Mouse (Mus musculus): Measurements from ENCODE around the gene Fgfr2. TPM values are rescaled to one million over a fixed set of nuclear protein-coding genes. Genes with fewer than 3 reads are reported as not detected.

Fgfr2 gene
- polyA plus RNA-seq, 1 experiment from 2014 or later, result 34.1 TPM

DNA sequence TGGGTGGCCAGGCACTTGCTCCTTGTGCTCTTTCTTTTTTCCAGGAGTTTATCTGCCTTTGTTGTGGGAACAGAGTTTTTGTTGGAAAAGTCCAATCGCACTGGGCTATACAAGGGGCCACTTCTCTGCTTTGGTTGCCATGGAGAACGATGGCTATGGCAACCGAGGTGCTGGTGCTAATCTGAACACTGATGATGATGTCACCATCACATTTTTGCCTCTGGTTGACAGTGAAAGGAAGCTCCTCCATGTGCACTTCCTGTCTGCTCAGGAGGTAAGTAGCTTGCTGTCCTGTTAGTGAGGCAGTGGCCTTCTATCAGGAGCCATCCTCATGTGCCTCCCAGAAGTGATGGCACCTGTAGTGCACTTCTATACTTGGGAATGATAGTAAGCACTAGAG lies 140.5 kb downstream of the Fgfr2 start:
- H3K27me3 ChIP-seq (replicated peaks), result no peaks in the 10 kb centered on the region
- H3K36me3 ChIP-seq, result peaks cover 49% of the 10 kb centered on the region
- no peak overlapping the region for H3K4me3 ChIP-seq
- H3K9ac ChIP-seq, result no peak overlapping the region
- no peak overlapping the region for H3K27ac ChIP-seq (ENCODE audit: poor library complexity, severe bottlenecking)
- no peak overlapping the region for H3K4me2 ChIP-seq
- peak; percentile 51; the same call in 1 of the 2 replicates for ATAC-seq (ENCODE audit: insufficient number of reproducible peaks, low FRiP score)
- 52% methylated on average over 3 of the region's 3 CpGs for WGBS
- H3K9me3 ChIP-seq (replicated peaks), result peaks cover 3% of the 10 kb centered on the region; the same call in 1 of the 2 replicates
- H3K4me1 ChIP-seq (replicated peaks), result peaks cover 4% of the 10 kb centered on the region; the same call in 1 of the 2 replicates

DNA sequence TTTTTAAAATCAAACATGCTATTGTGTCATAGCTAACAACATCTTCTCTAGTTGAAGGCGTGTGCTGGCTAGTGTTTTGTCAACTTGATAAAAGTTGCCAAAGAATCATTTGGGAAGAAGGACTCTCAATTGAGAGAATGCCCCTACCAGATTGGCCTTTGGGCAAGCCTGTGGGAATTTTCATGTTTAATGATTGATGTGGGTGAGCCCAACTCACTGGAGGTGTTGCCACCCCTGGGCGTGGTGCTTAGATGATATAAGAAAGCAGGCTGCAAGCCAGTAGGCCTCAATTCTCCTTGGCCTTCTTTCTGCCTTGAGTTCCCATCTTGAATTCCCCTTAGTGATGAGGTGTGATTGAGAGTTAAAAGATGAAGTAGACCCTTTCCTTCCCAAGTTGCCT lies 145.2 kb downstream of the Fgfr2 start:
- Histone ChIP-seq H3K27ac (ENCODE audit: poor library complexity, severe bottlenecking) (no peak overlapping the region), H3K4me1 (replicated peaks) (peaks cover 4% of the 10 kb centered on the region; the same call in 1 of the 2 replicates), H3K4me3 (no peak overlapping the region), H3K4me2 (no peak overlapping the region), H3K9ac (no peak overlapping the region), H3K36me3 (peaks cover 35% of the 10 kb centered on the region), H3K9me3 (replicated peaks) (peaks cover 3% of the 10 kb centered on the region; the same call in 1 of the 2 replicates), H3K27me3 (replicated peaks) (no peaks in the 10 kb centered on the region)
- ATAC-seq (ENCODE audit: insufficient number of reproducible peaks, low FRiP score), result no peak
- 91% methylated on average over 2 of the region's 2 CpGs for whole genome bisulfite sequencing

DNA sequence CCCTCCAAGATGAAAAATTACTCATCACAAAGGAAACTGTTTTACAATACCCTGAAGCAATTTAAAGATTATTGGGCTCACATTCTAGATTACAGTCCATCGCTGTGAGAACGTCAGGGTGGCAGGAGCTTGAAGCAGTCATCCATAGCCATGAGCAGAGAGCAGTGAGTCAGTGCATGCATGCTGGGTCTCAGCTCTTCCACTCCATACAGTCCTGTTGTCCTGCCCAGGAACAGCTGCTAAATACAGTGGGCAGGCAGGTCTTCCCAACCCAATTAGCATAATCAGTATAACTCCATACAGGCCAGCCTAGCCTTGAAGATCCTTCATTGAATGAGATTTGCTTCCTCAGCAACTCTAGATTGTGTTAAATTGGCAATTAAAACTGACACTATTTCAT lies 147.1 kb downstream of the Fgfr2 start:
- Histone ChIP-seq H3K4me2 (no peak overlapping the region), H3K9me3 (replicated peaks) (peaks cover 3% of the 10 kb centered on the region; the same call in 1 of the 2 replicates), H3K4me1 (replicated peaks) (no peaks in the 10 kb centered on the region), H3K36me3 (peaks cover 22% of the 10 kb centered on the region), H3K4me3 (no peak overlapping the region), H3K9ac (no peak overlapping the region), H3K27me3 (replicated peaks) (no peaks in the 10 kb centered on the region), H3K27ac (ENCODE audit: poor library complexity, severe bottlenecking) (no peak overlapping the region)
- ATAC-seq (ENCODE audit: insufficient number of reproducible peaks, low FRiP score), result no peak
- WGBS, result 93% methylated on average over 2 of the region's 2 CpGs

DNA sequence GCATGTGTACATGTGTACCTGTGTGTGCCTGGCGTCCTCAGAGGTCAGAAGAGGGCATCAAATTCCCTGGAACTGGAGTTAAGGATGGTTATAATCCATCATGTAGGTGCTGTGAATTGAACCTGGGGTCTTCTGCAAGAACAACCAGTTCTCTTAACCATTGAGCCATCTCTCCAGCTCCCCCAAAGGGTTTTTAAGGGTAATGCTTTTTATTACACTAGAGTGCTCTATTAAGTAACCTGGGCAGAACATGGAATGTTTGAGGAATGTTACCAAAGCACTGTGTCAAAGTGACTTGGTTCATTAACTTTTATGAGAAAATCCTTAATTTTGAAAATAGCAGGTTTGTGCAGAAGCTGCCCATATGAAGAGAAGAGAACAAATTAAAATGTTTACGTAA lies 151.1 kb downstream of the Fgfr2 start:
- Histone ChIP-seq H3K27ac (ENCODE audit: poor library complexity, severe bottlenecking) (no peak overlapping the region), H3K27me3 (replicated peaks) (no peaks in the 10 kb centered on the region), H3K4me1 (replicated peaks) (no peaks in the 10 kb centered on the region), H3K9me3 (replicated peaks) (no peaks in the 10 kb centered on the region), H3K4me3 (no peak overlapping the region), H3K36me3 (peaks cover 16% of the 10 kb centered on the region), H3K4me2 (no peak overlapping the region), H3K9ac (no peak overlapping the region)
- 85% methylated on average over 2 of the region's 2 CpGs for WGBS
- ATAC-seq (ENCODE audit: insufficient number of reproducible peaks, low FRiP score), result no peak

DNA sequence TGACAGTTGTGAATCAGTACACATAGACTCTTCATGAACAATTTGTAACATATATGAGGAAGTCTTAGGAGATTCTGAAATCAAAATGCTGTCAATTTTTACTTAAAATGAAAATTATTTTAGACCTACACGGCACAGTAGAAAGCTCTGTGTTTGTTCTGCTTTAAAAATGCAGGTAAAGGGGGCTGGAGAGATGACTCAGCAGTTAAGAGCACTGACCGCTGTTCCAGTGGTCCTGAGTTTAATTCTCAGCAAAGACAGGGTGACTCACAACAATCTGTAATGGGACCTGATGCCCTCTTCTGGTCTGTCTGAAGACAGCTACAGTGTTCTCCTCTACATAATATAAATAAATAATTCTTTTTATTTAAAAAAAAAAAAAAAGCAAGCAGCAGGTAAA lies 157.4 kb downstream of the Fgfr2 start:
- 82% methylated on average over 2 of the region's 2 CpGs for WGBS
- no peak for ATAC-seq (ENCODE audit: insufficient number of reproducible peaks, low FRiP score)

DNA sequence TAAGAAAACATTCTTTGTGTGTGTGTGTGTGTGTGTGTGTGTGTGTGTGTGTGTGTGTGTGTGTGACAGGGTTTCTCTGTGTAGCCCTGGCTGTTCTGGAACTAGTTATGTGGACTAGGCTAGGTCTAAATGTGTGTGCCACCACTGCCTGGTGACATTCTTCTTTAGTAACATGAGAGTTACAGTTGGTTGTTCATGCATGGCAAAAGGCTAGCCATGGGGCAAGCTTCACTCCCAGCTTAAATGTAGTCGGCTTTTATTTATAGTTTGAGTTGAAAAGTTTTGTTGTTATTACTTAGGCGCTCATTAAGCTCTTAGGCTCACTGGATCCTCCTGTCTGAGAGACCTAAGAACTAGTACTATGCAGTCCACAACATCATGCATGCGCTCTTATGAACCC lies 158.8 kb downstream of the Fgfr2 start:
- WGBS, result 86% methylated on average over 3 of the region's 3 CpGs
- H3K9me3 ChIP-seq (replicated peaks), result no peaks in the 10 kb centered on the region
- no peaks in the 10 kb centered on the region for H3K27me3 ChIP-seq (replicated peaks)
- H3K4me1 ChIP-seq (replicated peaks), result no peaks in the 10 kb centered on the region
- no peak overlapping the region for H3K4me3 ChIP-seq
- H3K9ac ChIP-seq, result no peak overlapping the region
- peaks cover 5% of the 10 kb centered on the region; the same call in 1 of the 2 replicates for H3K36me3 ChIP-seq
- no peak for ATAC-seq (ENCODE audit: insufficient number of reproducible peaks, low FRiP score)
- H3K4me2 ChIP-seq, result no peak overlapping the region
- H3K27ac ChIP-seq (ENCODE audit: poor library complexity, severe bottlenecking), result no peak overlapping the region

More for the DNA sequence above, 157.4 kb downstream of the Fgfr2 start:
- peaks cover 5% of the 10 kb centered on the region; the same call in 1 of the 2 replicates for H3K36me3 ChIP-seq
- no peak overlapping the region for H3K9ac ChIP-seq
- H3K4me1 ChIP-seq (replicated peaks), result no peaks in the 10 kb centered on the region
- H3K27me3 ChIP-seq (replicated peaks), result no peaks in the 10 kb centered on the region
- no peaks in the 10 kb centered on the region for H3K9me3 ChIP-seq (replicated peaks)
- no peak overlapping the region for H3K27ac ChIP-seq (ENCODE audit: poor library complexity, severe bottlenecking)
- no peak overlapping the region for H3K4me3 ChIP-seq
- H3K4me2 ChIP-seq, result no peak overlapping the region

DNA sequence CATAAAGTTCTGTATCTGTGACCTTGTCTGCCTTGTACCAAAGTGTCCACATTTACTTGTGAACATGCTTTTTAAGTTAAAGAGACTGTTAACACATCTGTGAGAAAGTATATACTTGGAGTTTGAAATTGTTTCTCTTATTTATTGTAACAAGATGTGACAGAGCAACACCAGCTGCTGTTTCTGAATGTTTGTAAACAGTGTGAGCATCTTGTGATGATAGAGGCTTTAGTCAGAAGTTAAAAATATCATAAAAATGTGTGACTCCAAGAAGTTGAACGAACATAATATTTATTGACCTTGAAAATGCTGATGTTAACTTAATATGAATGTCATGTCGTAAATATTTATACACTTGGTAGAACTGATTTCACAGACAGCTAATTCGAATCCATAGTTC lies 172.5 kb downstream of the Fgfr2 start:
- H3K4me3 ChIP-seq, result no peak overlapping the region
- no peak overlapping the region for H3K27ac ChIP-seq (ENCODE audit: poor library complexity, severe bottlenecking)
- H3K9ac ChIP-seq, result no peak overlapping the region
- no peaks in the 10 kb centered on the region for H3K27me3 ChIP-seq (replicated peaks)
- H3K4me2 ChIP-seq, result no peak overlapping the region
- H3K36me3 ChIP-seq, result no peaks in the 10 kb centered on the region
- whole genome bisulfite sequencing, result 85% methylated on average over 3 of the region's 3 CpGs
- H3K4me1 ChIP-seq (replicated peaks), result peaks cover 7% of the 10 kb centered on the region; the same call in 1 of the 2 replicates
- no peak for ATAC-seq (ENCODE audit: insufficient number of reproducible peaks, low FRiP score)
- H3K9me3 ChIP-seq (replicated peaks), result no peaks in the 10 kb centered on the region

DNA sequence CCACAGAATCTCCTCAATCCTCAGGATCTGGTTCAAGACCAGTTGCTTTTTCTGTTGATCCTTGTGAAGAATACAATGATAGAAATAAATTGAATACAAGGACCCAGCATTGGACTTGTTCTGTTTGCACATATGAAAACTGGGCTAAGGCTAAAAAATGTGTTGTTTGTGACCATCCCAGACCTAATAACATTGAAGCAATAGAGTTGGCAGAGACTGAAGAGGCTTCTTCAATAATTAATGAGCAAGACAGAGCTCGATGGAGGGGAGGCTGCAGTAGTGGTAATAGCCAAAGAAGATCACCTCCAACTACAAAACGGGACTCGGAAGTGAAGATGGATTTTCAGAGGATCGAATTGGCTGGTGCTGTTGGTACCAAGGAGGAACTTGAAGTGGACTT lies 173.2 kb downstream of the Fgfr2 start:
- Histone ChIP-seq H3K36me3 (no peaks in the 10 kb centered on the region), H3K4me3 (no peak overlapping the region), H3K4me1 (replicated peaks) (0 out of 2 replicates have a peak, but pooled peaks cover under 1% of the 10 kb centered on the region), H3K27me3 (replicated peaks) (no peaks in the 10 kb centered on the region), H3K4me2 (no peak overlapping the region), H3K27ac (ENCODE audit: poor library complexity, severe bottlenecking) (no peak overlapping the region), H3K9me3 (replicated peaks) (no peaks in the 10 kb centered on the region), H3K9ac (no peak overlapping the region)
- no peak for ATAC-seq (ENCODE audit: insufficient number of reproducible peaks, low FRiP score)
- WGBS, result 88% methylated on average over 4 of the region's 4 CpGs

DNA sequence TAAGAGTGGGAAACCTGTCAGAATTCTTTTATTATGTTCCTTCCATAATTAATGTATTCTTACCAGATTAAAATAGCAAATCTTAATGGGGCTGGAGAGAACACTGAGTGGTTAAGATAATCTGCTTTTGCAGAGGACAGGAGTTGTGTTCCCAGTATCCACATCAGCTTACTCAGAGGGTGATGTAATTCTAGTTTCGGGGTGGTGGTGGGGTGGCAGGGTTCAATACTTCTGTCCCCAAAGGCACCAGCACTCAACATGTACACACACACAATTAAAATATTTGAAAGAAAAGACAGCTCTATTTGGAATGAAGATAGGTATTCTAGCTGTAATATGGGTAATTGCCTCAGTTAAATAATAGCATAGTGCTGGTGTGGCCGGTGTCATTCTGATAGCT lies 182.6 kb downstream of the Fgfr2 start:
- Histone ChIP-seq H3K27ac (ENCODE audit: poor library complexity, severe bottlenecking) (no peak overlapping the region), H3K27me3 (replicated peaks) (no peaks in the 10 kb centered on the region), H3K4me2 (no peak overlapping the region), H3K9me3 (replicated peaks) (no peaks in the 10 kb centered on the region), H3K36me3 (no peaks in the 10 kb centered on the region), H3K4me1 (replicated peaks) (peaks cover 16% of the 10 kb centered on the region), H3K4me3 (no peak overlapping the region), H3K9ac (no peak overlapping the region)
- no peak for ATAC-seq (ENCODE audit: insufficient number of reproducible peaks, low FRiP score)
- 83% methylated on average over 2 of the region's 2 CpGs for WGBS

DNA sequence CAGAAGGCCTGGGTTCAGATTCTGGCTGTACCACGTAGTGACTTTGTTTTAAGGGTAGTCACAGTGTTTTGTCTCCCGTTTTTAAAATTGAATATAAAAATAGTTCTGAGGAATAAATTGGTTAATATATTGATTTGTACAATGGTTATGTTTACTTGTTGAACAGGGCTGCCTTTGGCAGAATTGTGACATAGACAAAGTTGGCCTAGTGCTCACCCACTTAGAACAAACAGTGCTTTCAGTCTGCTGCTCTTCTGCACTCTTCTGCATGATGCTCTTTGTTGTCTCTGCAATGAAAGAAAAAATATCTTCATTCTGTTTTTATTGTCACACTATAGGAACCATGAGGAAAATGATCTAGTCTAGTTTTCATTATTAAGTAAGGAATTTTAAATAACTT lies 184.0 kb downstream of the Fgfr2 start:
- Histone ChIP-seq H3K9me3 (replicated peaks) (no peaks in the 10 kb centered on the region), H3K4me2 (no peak overlapping the region), H3K9ac (no peak overlapping the region), H3K4me1 (replicated peaks) (peaks cover 16% of the 10 kb centered on the region), H3K27ac (ENCODE audit: poor library complexity, severe bottlenecking) (no peak overlapping the region), H3K4me3 (no peak overlapping the region), H3K27me3 (replicated peaks) (no peaks in the 10 kb centered on the region), H3K36me3 (no peaks in the 10 kb centered on the region)
- ATAC-seq (ENCODE audit: insufficient number of reproducible peaks, low FRiP score), result no peak
- 90% methylated on average over 2 of the region's 2 CpGs for WGBS

DNA sequence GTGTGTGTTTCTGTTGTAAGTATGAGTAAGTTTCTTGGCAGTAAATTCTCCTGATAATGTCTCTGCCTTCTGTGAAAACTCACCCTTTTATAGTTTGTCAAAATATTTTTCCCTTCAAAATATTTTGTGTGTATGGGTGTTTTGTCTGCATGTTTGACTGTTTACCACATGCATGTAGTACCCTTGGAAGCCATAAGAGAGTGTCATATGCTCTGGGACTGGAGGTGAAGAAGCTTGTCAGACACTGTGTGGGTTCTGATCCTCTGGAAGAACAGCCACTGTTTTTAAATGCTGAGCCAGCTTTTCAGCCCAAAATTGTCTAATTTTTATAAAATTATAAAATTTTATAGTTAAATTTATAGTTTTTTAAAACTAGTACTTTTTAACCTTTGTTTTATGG lies 188.4 kb downstream of the Fgfr2 start:
- no peak for ATAC-seq (ENCODE audit: insufficient number of reproducible peaks, low FRiP score)

DNA sequence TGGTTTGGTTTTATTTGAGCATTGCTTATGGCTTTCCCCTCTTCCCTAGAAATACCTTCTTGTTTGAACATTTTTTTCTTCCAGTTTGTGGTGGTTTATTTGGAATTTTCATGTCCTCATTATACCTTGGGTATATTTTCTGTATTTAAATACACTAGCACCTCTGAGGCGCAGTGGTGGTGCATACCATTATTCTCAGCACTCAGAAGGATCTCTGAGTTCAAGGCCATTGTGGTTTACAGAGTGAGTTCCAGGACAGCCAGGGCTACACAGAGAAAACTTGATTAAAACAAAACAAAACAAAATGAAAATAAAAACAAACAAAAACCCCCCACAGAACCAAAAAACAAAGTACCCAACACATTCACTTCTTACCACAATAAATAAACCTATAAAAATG lies 189.8 kb downstream of the Fgfr2 start:
- Histone ChIP-seq H3K4me3 (no peak overlapping the region), H3K4me1 (replicated peaks) (peaks cover 11% of the 10 kb centered on the region), H3K27me3 (replicated peaks) (no peaks in the 10 kb centered on the region), H3K4me2 (no peak overlapping the region), H3K27ac (ENCODE audit: poor library complexity, severe bottlenecking) (no peak overlapping the region), H3K36me3 (no peaks in the 10 kb centered on the region), H3K9me3 (replicated peaks) (no peaks in the 10 kb centered on the region), H3K9ac (no peak overlapping the region)
- ATAC-seq (ENCODE audit: insufficient number of reproducible peaks, low FRiP score), result no peak
- 79% methylated on average over 1 of the region's 1 CpGs for WGBS

More for the DNA sequence above, 188.4 kb downstream of the Fgfr2 start:
- no peaks in the 10 kb centered on the region for H3K9me3 ChIP-seq (replicated peaks)
- H3K9ac ChIP-seq, result no peak overlapping the region
- H3K4me2 ChIP-seq, result no peak overlapping the region
- H3K36me3 ChIP-seq, result no peaks in the 10 kb centered on the region
- H3K4me1 ChIP-seq (replicated peaks), result peaks cover 14% of the 10 kb centered on the region
- H3K4me3 ChIP-seq, result no peak overlapping the region
- H3K27me3 ChIP-seq (replicated peaks), result no peaks in the 10 kb centered on the region
- H3K27ac ChIP-seq (ENCODE audit: poor library complexity, severe bottlenecking), result no peak overlapping the region
